Mouse (Mus musculus): ENCODE results near the gene Casp9. TPM values are rescaled to one million over a fixed set of nuclear protein-coding genes. Genes with fewer than 3 reads are reported as not detected.

The Casp9 gene
- total and polyA plus RNA-seq, 2 experiments from 2014 or later = 17.6 to 26.9 TPM

GRCm38 (mm10) chr4:141805886-141806285, 12.5 kb downstream of the Casp9 start:
- Histone ChIP-seq H3K4me2 (ENCODE audit: low read depth, low read length, poor library complexity, severe bottlenecking) (no peak overlapping the region), H3K4me3 (ENCODE audit: low read depth, low read length) (no peak overlapping the region), H3K36me3 (ENCODE audit: insufficient read depth, low read length) (peaks cover 69% of the 10 kb centered on the region), H3K27me3 (ENCODE audit: insufficient read depth, low read length) (no peaks in the 10 kb centered on the region), H3K9me3 (ENCODE audit: low read length) (no peaks in the 10 kb centered on the region), H3K9ac (replicated peaks; ENCODE audit: low read length, poor library complexity, severe bottlenecking) (no peak overlapping the region), H3K27ac (ENCODE audit: low read depth, low read length) (no peak overlapping the region), H3K4me1 (ENCODE audit: insufficient read depth, low read length) (no peaks in the 10 kb centered on the region)
- ATAC-seq (ENCODE audit: low FRiP score) (no peak), DNase-seq (ENCODE audit: low spot score) (no peak)
- 98% methylated on average over 8 of the region's 8 CpGs for WGBS
- TF ChIP-seq CTCF (IDR thresholded peaks at IDR 0.05) = no peak

- no peaks in the 10 kb centered on the region for H3K9me3 ChIP-seq (ENCODE audit: low read length)
- H3K27me3 ChIP-seq (ENCODE audit: insufficient read depth, low read length) = no peaks in the 10 kb centered on the region
- 81% methylated on average over 8 of the region's 8 CpGs for WGBS
- TF ChIP-seq CTCF (IDR thresholded peaks at IDR 0.05) = peak; percentile 78
- H3K27ac ChIP-seq (ENCODE audit: low read depth, low read length) = no peak overlapping the region
- no peak overlapping the region for H3K4me3 ChIP-seq (ENCODE audit: low read depth, low read length)
- H3K4me2 ChIP-seq (ENCODE audit: low read depth, low read length, poor library complexity, severe bottlenecking) = no peak overlapping the region
- ATAC-seq (ENCODE audit: low FRiP score) (peak; percentile 55; the same call in 1 of the 2 replicates), DNase-seq (ENCODE audit: low spot score) (peak; percentile 79)
- H3K9ac ChIP-seq (replicated peaks; ENCODE audit: low read length, poor library complexity, severe bottlenecking) = no peak overlapping the region
- peaks cover 87% of the 10 kb centered on the region for H3K36me3 ChIP-seq (ENCODE audit: insufficient read depth, low read length)
- no peaks in the 10 kb centered on the region for H3K4me1 ChIP-seq (ENCODE audit: insufficient read depth, low read length)
Observed at GRCm38 (mm10) chr4:141809850-141810464, 16.5 kb downstream of the Casp9 start.

DNA sequence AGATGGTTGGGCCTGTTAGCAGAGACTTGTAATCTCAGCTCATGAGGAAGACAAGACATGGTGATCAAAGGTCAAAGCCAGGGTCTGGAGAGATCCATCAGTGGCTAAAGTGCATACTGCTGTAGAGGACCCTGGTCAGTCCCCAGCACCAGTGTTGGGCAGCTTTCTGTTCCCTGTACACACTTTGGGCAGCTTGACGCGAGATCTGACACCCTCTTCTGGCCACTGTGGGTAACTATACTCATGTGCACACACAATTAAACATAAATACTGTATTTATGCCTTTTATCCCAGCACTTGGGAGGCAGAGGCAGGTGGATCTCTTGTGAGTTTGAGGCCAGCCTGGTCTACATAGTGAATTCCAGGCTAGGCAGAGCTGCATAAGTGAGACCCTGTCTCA, 17.6 kb downstream of the Casp9 start:
- ATAC-seq (ENCODE audit: low FRiP score) (no peak), DNase-seq (ENCODE audit: low spot score) (no peak)
- WGBS = 98% methylated on average over 2 of the region's 2 CpGs
- Histone ChIP-seq H3K9me3 (ENCODE audit: low read length) (no peaks in the 10 kb centered on the region), H3K36me3 (ENCODE audit: insufficient read depth, low read length) (peaks cover 77% of the 10 kb centered on the region), H3K27ac (ENCODE audit: low read depth, low read length) (no peak overlapping the region), H3K27me3 (ENCODE audit: insufficient read depth, low read length) (no peaks in the 10 kb centered on the region), H3K9ac (replicated peaks; ENCODE audit: low read length, poor library complexity, severe bottlenecking) (no peak overlapping the region), H3K4me3 (ENCODE audit: low read depth, low read length) (no peak overlapping the region), H3K4me1 (ENCODE audit: insufficient read depth, low read length) (no peaks in the 10 kb centered on the region), H3K4me2 (ENCODE audit: low read depth, low read length, poor library complexity, severe bottlenecking) (no peak overlapping the region)
- TF ChIP-seq CTCF (IDR thresholded peaks at IDR 0.05) = no peak

- TF ChIP-seq CTCF (IDR thresholded peaks at IDR 0.05) = no peak
- DNase-seq (ENCODE audit: low spot score) (no peak), ATAC-seq (ENCODE audit: low FRiP score) (no peak)
- Histone ChIP-seq H3K9ac (replicated peaks; ENCODE audit: low read length, poor library complexity, severe bottlenecking) (no peak overlapping the region), H3K36me3 (ENCODE audit: insufficient read depth, low read length) (peaks cover 73% of the 10 kb centered on the region), H3K4me3 (ENCODE audit: low read depth, low read length) (no peak overlapping the region), H3K27ac (ENCODE audit: low read depth, low read length) (no peak overlapping the region), H3K4me1 (ENCODE audit: insufficient read depth, low read length) (no peaks in the 10 kb centered on the region), H3K9me3 (ENCODE audit: low read length) (no peaks in the 10 kb centered on the region), H3K27me3 (ENCODE audit: insufficient read depth, low read length) (no peaks in the 10 kb centered on the region), H3K4me2 (ENCODE audit: low read depth, low read length, poor library complexity, severe bottlenecking) (no peak overlapping the region)
- WGBS = 96% methylated on average over 7 of the region's 7 CpGs
Observed at GRCm38 (mm10) chr4:141811375-141811774, 18.0 kb downstream of the Casp9 start.

DNA sequence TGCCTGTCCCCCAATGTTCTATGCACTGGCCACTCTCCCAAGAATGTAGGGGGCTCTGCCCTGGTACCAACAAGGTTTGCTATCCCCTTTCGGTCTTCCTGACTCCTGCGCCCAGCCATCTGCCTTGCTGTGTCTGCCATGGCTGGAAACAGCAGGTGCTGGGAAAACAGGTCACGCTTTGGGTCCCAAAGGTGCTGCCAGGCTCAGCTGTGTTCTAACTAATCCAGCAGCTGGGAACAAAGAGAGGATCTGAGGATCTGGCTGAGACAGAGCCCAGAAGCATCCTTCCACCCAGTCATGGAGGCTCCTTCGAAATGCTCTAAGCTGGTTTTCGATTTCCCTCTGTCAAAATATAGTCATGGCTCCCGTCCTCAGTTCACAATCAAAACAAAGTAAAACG, 22.9 kb downstream of the Casp9 start:
- H3K9me3 ChIP-seq (ENCODE audit: low read length) = no peaks in the 10 kb centered on the region
- ATAC-seq (ENCODE audit: low FRiP score) (no peak), DNase-seq (ENCODE audit: low spot score) (peak; percentile 26)
- H3K9ac ChIP-seq (replicated peaks; ENCODE audit: low read length, poor library complexity, severe bottlenecking) = no peak overlapping the region
- peaks cover 28% of the 10 kb centered on the region for H3K36me3 ChIP-seq (ENCODE audit: insufficient read depth, low read length)
- WGBS = 71% methylated on average over 7 of the region's 7 CpGs
- TF ChIP-seq CTCF (IDR thresholded peaks at IDR 0.05) = no peak
- no peaks in the 10 kb centered on the region for H3K4me1 ChIP-seq (ENCODE audit: insufficient read depth, low read length)
- no peak overlapping the region for H3K27ac ChIP-seq (ENCODE audit: low read depth, low read length)
- H3K4me2 ChIP-seq (ENCODE audit: low read depth, low read length, poor library complexity, severe bottlenecking) = no peak overlapping the region
- H3K4me3 ChIP-seq (ENCODE audit: low read depth, low read length) = no peak overlapping the region
- H3K27me3 ChIP-seq (ENCODE audit: insufficient read depth, low read length) = no peaks in the 10 kb centered on the region

GRCm38 (mm10) chr4:141816776-141817655, 23.6 kb downstream of the Casp9 start:
- Histone ChIP-seq H3K36me3 (ENCODE audit: insufficient read depth, low read length) (peaks cover 21% of the 10 kb centered on the region), H3K27me3 (ENCODE audit: insufficient read depth, low read length) (no peaks in the 10 kb centered on the region), H3K4me2 (ENCODE audit: low read depth, low read length, poor library complexity, severe bottlenecking) (no peak overlapping the region), H3K9me3 (ENCODE audit: low read length) (no peaks in the 10 kb centered on the region), H3K27ac (ENCODE audit: low read depth, low read length) (no peak overlapping the region), H3K9ac (replicated peaks; ENCODE audit: low read length, poor library complexity, severe bottlenecking) (no peak overlapping the region), H3K4me1 (ENCODE audit: insufficient read depth, low read length) (no peaks in the 10 kb centered on the region), H3K4me3 (ENCODE audit: low read depth, low read length) (no peak overlapping the region)
- ATAC-seq (ENCODE audit: low FRiP score) = no peak
- no peak for TF ChIP-seq CTCF (IDR thresholded peaks at IDR 0.05)
- 59% methylated on average over 14 of the region's 14 CpGs for WGBS
- DNase-seq (ENCODE audit: low spot score) = no peak
